In the genomic region with DNA sequence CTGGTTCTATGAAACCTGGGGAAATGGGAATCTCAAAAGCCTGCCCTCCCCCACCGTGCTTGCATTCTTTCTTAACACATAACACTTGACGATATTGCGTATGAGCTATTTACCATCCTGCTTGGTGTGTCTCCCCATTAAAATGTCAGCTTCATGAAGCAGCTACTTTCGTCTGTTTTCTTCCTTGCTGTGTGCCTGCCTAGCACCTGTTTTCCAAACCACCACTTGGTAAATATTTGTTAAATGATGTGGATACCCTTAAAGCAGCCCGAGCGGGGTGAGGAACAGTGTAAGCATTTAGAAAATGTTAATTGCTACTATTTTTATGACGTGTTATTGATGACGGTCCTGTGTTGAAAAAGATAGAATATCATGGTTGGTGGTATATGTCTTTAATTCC, we compare ENCODE assay signal across 25 mouse cellular contexts. TPM values are rescaled to one million over a fixed set of nuclear protein-coding genes. Genes with fewer than 3 reads are reported as not detected.
DNase-seq lines count a peak whose midpoint lies in the region; ATAC-seq and TF ChIP-seq lines count a peak whose summit lies in the region.
"Had no signal": no experiment of that assay in that cellular context is flagged by ENCODE, and none has a peak within 500 bp of the region (broad histone marks: within the 10 kb centered on the region; RNA-seq: fewer than 3 reads in every experiment).

No protein-coding gene starts in this region.

- no peak for TF ChIP-seq CTCF in lung, postnatal 0 days (IDR thresholded peaks at IDR 0.05)
- no peak for TF ChIP-seq CTCF in C2C12 (IDR thresholded peaks at IDR 0.05; ENCODE audit: control insufficient read depth, insufficient read depth, insufficient read length)

- H3K9ac ChIP-seq in lung, postnatal 0 days (replicated peaks; ENCODE audit: low read depth) = no peak overlapping the region
- no peak overlapping the region for H3K9ac ChIP-seq in kidney, embryonic 15.5 days
- H3K9ac ChIP-seq: embryonic facial prominence, embryonic 12.5 days; embryonic facial prominence, embryonic 15.5 days; forebrain, postnatal 0 days; hindbrain, embryonic 13.5 days had no signal

- no peaks in the 10 kb centered on the region for H3K79me3 ChIP-seq in C2C12 (ENCODE audit: low read depth)

- ATAC-seq in lung, postnatal 0 days = peak; percentile 47
- ATAC-seq in kidney, embryonic 15.5 days (replicated peaks; ENCODE audit: low FRiP score) = no peak
- ATAC-seq: forebrain, embryonic 14.5 days; forebrain, postnatal 0 days; hindbrain, embryonic 16.5 days; Patski had no signal

- no peak overlapping the region for H3K27ac ChIP-seq in lung, postnatal 0 days (ENCODE audit: low read length)
- H3K27ac ChIP-seq in kidney, embryonic 15.5 days = no peak overlapping the region
- H3K27ac ChIP-seq: embryonic facial prominence, embryonic 12.5 days; embryonic facial prominence, embryonic 15.5 days; hindbrain, embryonic 10.5 days; hindbrain, embryonic 13.5 days had no signal

- no peaks in the 10 kb centered on the region for H3K79me2 ChIP-seq in C2C12 (ENCODE audit: control insufficient read depth, insufficient read depth)

- TF ChIP-seq EP300 in lung, postnatal 0 days (IDR thresholded peaks at IDR 0.05) = no peak

- DNase-seq in lung, postnatal 0 days (ENCODE audit: low spot score) = peak; percentile 21
- no peak for DNase-seq in lung, postnatal 10 days
- DNase-seq in NIH3T3 (ENCODE audit: low read depth) = peak; percentile 44
- DNase-seq in c-Kit-positive CD71-positive TER-119-positive erythroid progenitor cells, embryonic 14.5 days (ENCODE audit: low spot score) = no peak
- DNase-seq: adrenal gland, postnatal 10 days; adrenal gland, postnatal 36 days; cerebellum, adult 11 months; cerebellum, adult 2 months; cerebellum, adult 9-11 months; cerebellum, postnatal 25 days; forebrain, postnatal 0 days; gastrocnemius, postnatal 10 days; gastrocnemius, postnatal 36 days; heart, postnatal 10 days; heart, postnatal 36 days had no signal

- no peaks in the 10 kb centered on the region for H3K9me3 ChIP-seq in lung, postnatal 0 days (ENCODE audit: low read length)
- no peaks in the 10 kb centered on the region for H3K9me3 ChIP-seq in kidney, embryonic 15.5 days (replicated peaks)
- H3K9me3 ChIP-seq: embryonic facial prominence, embryonic 12.5 days; embryonic facial prominence, embryonic 15.5 days; hindbrain, embryonic 10.5 days; hindbrain, embryonic 13.5 days had no signal

- no peaks in the 10 kb centered on the region for H3K36me3 ChIP-seq in lung, postnatal 0 days (ENCODE audit: insufficient read depth, low read length)
- H3K36me3 ChIP-seq in C2C12 (ENCODE audit: control insufficient read depth, insufficient read depth) = no peaks in the 10 kb centered on the region
- H3K36me3 ChIP-seq in kidney, embryonic 15.5 days = no peaks in the 10 kb centered on the region
- H3K36me3 ChIP-seq: embryonic facial prominence, embryonic 12.5 days; embryonic facial prominence, embryonic 15.5 days; hindbrain, embryonic 10.5 days; hindbrain, embryonic 13.5 days had no signal

- H3K4me1 ChIP-seq in lung, postnatal 0 days (ENCODE audit: insufficient read depth, low read depth, low read length) = no peaks in the 10 kb centered on the region
- no peaks in the 10 kb centered on the region for H3K4me1 ChIP-seq in kidney, embryonic 15.5 days
- H3K4me1 ChIP-seq: embryonic facial prominence, embryonic 12.5 days; embryonic facial prominence, embryonic 15.5 days; hindbrain, embryonic 10.5 days had no signal

- WGBS in lung, postnatal 0 days = 37% methylated on average over 8 of the region's 8 CpGs
- WGBS in kidney, embryonic 15.5 days = 74% methylated on average over 8 of the region's 8 CpGs

- no peaks in the 10 kb centered on the region for H3K27me3 ChIP-seq in lung, postnatal 0 days (replicated peaks; ENCODE audit: insufficient read depth, low read length)
- no peaks in the 10 kb centered on the region for H3K27me3 ChIP-seq in C2C12 (ENCODE audit: control insufficient read depth, insufficient read depth, insufficient read length)
- H3K27me3 ChIP-seq in kidney, embryonic 15.5 days = no peaks in the 10 kb centered on the region
- H3K27me3 ChIP-seq: embryonic facial prominence, embryonic 12.5 days; embryonic facial prominence, embryonic 15.5 days; hindbrain, embryonic 13.5 days had no signal

- H3K4me2 ChIP-seq in lung, postnatal 0 days (replicated peaks; ENCODE audit: low read depth, low read length) = no peak overlapping the region
- no peak overlapping the region for H3K4me2 ChIP-seq in kidney, embryonic 15.5 days
- H3K4me2 ChIP-seq: embryonic facial prominence, embryonic 12.5 days; embryonic facial prominence, embryonic 15.5 days; heart, embryonic 11.5 days; hindbrain, embryonic 13.5 days had no signal

- H3ac ChIP-seq in C2C12 (ENCODE audit: control insufficient read depth, insufficient read length, low read depth) = no peak overlapping the region

- H3K4me3 ChIP-seq in lung, postnatal 0 days (ENCODE audit: low read depth, low read length) = no peak overlapping the region
- no peak overlapping the region for H3K4me3 ChIP-seq in C2C12 (ENCODE audit: insufficient read depth, poor library complexity, severe bottlenecking)
- H3K4me3 ChIP-seq in kidney, embryonic 15.5 days (replicated peaks) = no peak overlapping the region
- H3K4me3 ChIP-seq: embryonic facial prominence, embryonic 12.5 days; embryonic facial prominence, embryonic 15.5 days; hindbrain, embryonic 10.5 days; hindbrain, embryonic 13.5 days had no signal

TF ChIP-seq in C2C12, 6 proteins besides CTCF, POLR2A, EP300 and RAD21:
- TF ChIP-seq MAX (IDR thresholded peaks at IDR 0.05) (no peak), MYOD1 (IDR thresholded peaks at IDR 0.05; ENCODE audit: control insufficient read depth, insufficient read length, low read depth) (peak; percentile 82)
TF ChIP-seq in C2C12: peak in this region for 1.

RNA-seq across cellular contexts. Expression of a gene that starts 44.4 kb away (rescaled TPM):
- 16.0 and 17.5 TPM in 2 replicates for polyA plus RNA-seq in lung, postnatal 0 days (2015; fragmentation: Nextera tagmentation; extraction: Ambion mirVana)
- 9.6 TPM for polyA plus RNA-seq in C2C12 (2012; fragmentation: generic; extraction: Trizol)
- 7.2 and 8.8 TPM in 2 replicates for polyA plus RNA-seq in kidney, embryonic 15.5 days (2015; fragmentation: Nextera tagmentation; extraction: Ambion mirVana)

Comparison
In these comparisons a context has a peak if more than half of its experiments do, and no peak if none do; other contexts are left out.
1. DNase-seq: peak in lung, postnatal 0 days (single experiment) and NIH3T3 (single experiment); none in lung, postnatal 10 days (single experiment) and c-Kit-positive CD71-positive TER-119-positive erythroid progenitor cells, embryonic 14.5 days (single experiment).